Mouse (Mus musculus) liver, adult 2 months (tissue): ENCODE measurements at regions not wholly inside any gene's neighbourhood (a gene's known extent, or its start where the extent isn't known, plus 50 kb on each side); places are given as distances from the start of the nearest gene placed in this dataset.

Experiments
- CTCF ChIP-seq: fragments of 200-500 bp; IDR thresholded peaks from 2 replicates; pipeline ENCODE4 v1.5.1; 2011; ENCODE audit warnings: low read depth, low read length, control low read depth
- POLR2A ChIP-seq: fragments of 200-500 bp; IDR thresholded peaks from 2 replicates; pipeline ENCODE4 v1.6.1; 2011; ENCODE audit warnings: low read length, control low read depth; ENCODE audit not compliant: insufficient read depth; ENCODE audit errors: extremely low read depth

- no peak for TF ChIP-seq POLR2A
- no peak for TF ChIP-seq CTCF
Measured at GRCm38 (mm10) chr12:54286911-54287819, 83.5 kb upstream of the Egln3 start.
